Mouse (Mus musculus) frontal cortex, adult 2 months (tissue): ENCODE results near the gene Gm10340. TPM values are rescaled to one million over a fixed set of nuclear protein-coding genes. Genes with fewer than 3 reads are reported as not detected.
"Not testable (repeated sequence)": the region's sequence is repeated elsewhere in the genome, so short reads cannot be mapped to it uniquely, and the experiment has no call there.

Experiments
- DNase-seq, 2 experiments: peaks; one replicate each; pipeline ENCODE4 v3.0.0; 2022; ENCODE audit warnings: low spot score in 1 of 2; ENCODE audit errors: extremely low spot score in 1 of 2
- polyA plus RNA-seq: library from polyadenylated mRNA; depleted of rRNA; stranded (reverse); fragments of >200 nt; gene quantifications from 2 replicates; pipeline ENCODE4 v1.2.3, GENCODE M21; 2012; rRNA removed

Gm10340 gene
- not detected in 2 replicates for polyA plus RNA-seq

GRCm38 (mm10) chr14:3133697-3134096, at the start of gene Gm10340:
Gm10340 (plus strand) TSS chr14:3133997.
- not testable (repeated sequence) for DNase-seq

- peak; percentile 0 to 16 for DNase-seq
Measured at GRCm38 (mm10) chr14:3116051-3116450, 17.7 kb upstream of the Gm10340 start.

GRCm38 (mm10) chr14:3187955-3188354, 54.2 kb downstream of the Gm10340 start, which contains the start of gene Gm5795:
Gm5795 (plus strand) TSS chr14:3188255.
- DNase-seq, result not testable (repeated sequence)

Other genes with a start within 250 kb of the Gm10340 start
- not detected in 2 replicates for gene Gm2888, start 104.0 kb upstream of the Gm10340 start, polyA plus RNA-seq
- 1.3 and 1.8 TPM in 2 replicates for gene Gm2897, start 84.7 kb upstream of the Gm10340 start, polyA plus RNA-seq
- gene Gm5795, start 54.3 kb downstream of the Gm10340 start, polyA plus RNA-seq, result 0.18 TPM in 1 of 2 replicates, not detected in the other
- gene D830030K20Rik, start 74.5 kb downstream of the Gm10340 start, polyA plus RNA-seq, result 5.4 and 6.8 TPM in 2 replicates
- 0.32 and 0.38 TPM in 2 replicates for gene Gm2956, start 198.6 kb downstream of the Gm10340 start, polyA plus RNA-seq